Comparison of ENCODE assay signal across 8 mouse cellular contexts in the genomic region with DNA sequence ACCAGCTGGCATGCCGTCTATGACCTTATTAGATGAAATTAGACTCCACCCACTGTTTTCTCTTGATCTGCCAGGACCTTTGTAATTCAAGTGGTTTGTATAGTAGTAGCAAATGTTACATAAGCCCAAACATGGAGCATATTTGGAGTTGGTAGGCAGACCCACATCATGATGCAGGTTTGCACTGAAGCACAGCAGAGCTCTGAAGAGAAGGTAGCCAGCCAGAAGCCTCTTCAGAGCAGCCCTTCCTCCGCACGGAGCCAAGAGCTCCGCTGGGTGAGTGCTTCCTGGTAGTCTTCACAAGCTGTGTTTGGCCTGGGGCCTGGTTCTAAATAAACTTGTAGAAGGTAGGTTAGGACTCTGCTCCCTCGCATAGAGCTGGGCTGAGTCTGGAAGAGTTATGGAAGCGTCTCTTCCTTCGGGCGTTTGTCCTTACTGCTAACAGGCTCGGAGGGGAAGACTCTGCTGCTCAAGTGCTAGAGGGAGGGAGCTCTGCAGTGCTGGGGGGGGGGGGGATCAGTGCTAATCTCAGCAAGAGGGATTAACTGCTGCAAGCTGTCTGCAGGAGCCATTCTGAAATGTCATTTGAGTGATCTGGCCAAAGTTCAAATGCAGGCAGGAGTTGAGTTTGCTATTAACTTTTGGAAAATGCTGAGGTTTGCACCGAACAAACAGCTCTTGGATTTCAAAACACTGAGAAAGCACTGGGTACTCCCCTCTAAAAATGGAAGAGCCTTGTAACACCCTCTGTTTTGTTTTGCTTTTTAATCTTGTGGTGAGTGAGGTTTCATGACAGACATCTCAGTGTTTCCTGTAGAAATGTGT. TPM values are rescaled to one million over a fixed set of nuclear protein-coding genes. Genes with fewer than 3 reads are reported as not detected.
DNase-seq lines count a peak whose midpoint lies in the region; ATAC-seq lines count a peak whose summit lies in the region.

No protein-coding gene starts in this region.

- peaks cover 4% of the 10 kb centered on the region; the same call in 1 of the 2 replicates for H3K36me3 ChIP-seq in macrophage (ENCODE audit: inconsistent target)

- peak; percentile 56 for ATAC-seq in erythroid progenitor cell, adult 5-6 weeks (replicated peaks; ENCODE audit: low FRiP score, poor library complexity, severe bottlenecking)

- H3K27ac ChIP-seq in macrophage, result peak overlapping the region; percentile 84

- peak; percentile 40 for DNase-seq in Muller cell, postnatal 12 days (ENCODE audit: inconsistent ontology term)
- DNase-seq in brain, adult 2 months (ENCODE audit: low read depth, low spot score), result peak; percentile 80
- DNase-seq in heart, postnatal 10 days, result peak; percentile 64
- peak; percentile 67 to 76 for DNase-seq in kidney, postnatal 25 days
- peak; percentile 34 for DNase-seq in spleen, adult 12 weeks (ENCODE audit: low spot score)
- no peak for DNase-seq in urinary bladder, postnatal 10 days (ENCODE audit: low spot score)

- peak overlapping the region; percentile 28 for H3K4me3 ChIP-seq in macrophage (ENCODE audit: inconsistent target)

- peaks cover 12% of the 10 kb centered on the region; the same call in 1 of the 2 replicates for H3K79me2 ChIP-seq in macrophage (ENCODE audit: inconsistent target)

- intact Hi-C loops in heart, postnatal 10 days (cut with DNase I), result no loop called here

- under 1% methylated on average over 10 of the region's 10 CpGs for WGBS in macrophage (ENCODE audit: missing documents)

RNA-seq across cellular contexts. Expression of gene Psmd6, which starts 52.9 kb away (rescaled TPM):
- total RNA-seq in erythroid progenitor cell, adult 5-6 weeks (2015; ENCODE audit: low replicate concordance), result 71.4 and 86.8 TPM in 2 replicates
- 79.1 and 132 TPM in 2 replicates for total RNA-seq in erythroid progenitor cell, adult 5-6 weeks (2017; ENCODE audit: low replicate concordance)
- total RNA-seq in heart, postnatal 10 days (2021), result 100 to 1,000 TPM in 1 of 2 experiments, 10 to 100 TPM in 1; 97.5 to 103 TPM
- total RNA-seq in macrophage (2018; cell fraction: chromatin; rRNA removed), result 100 to 1,000 TPM in 22 of 26 experiments, 10 to 100 TPM in 4; 58.7 to 169 (median 137) TPM
- 10 to 100 TPM; 58.5 to 87.4 (median 75.2) TPM for total RNA-seq in macrophage (2018; cell fraction: cytosol; rRNA removed)
- total RNA-seq in macrophage (2018; cell fraction: nucleus; rRNA removed), result 100 to 1,000 TPM in 13 of 26 experiments, 10 to 100 TPM in 13; 44.4 to 138 (median 97.1) TPM
- polyA plus RNA-seq in macrophage (2018), result 72.7 to 129 TPM (median 87.6 TPM) in 3 replicates
